Mouse (Mus musculus): ENCODE results near the gene Slc25a16. TPM values are rescaled to one million over a fixed set of nuclear protein-coding genes. Genes with fewer than 3 reads are reported as not detected.

Slc25a16 gene
- polyA plus RNA-seq, 1 experiment from 2014 or later: 9.6 TPM

DNA sequence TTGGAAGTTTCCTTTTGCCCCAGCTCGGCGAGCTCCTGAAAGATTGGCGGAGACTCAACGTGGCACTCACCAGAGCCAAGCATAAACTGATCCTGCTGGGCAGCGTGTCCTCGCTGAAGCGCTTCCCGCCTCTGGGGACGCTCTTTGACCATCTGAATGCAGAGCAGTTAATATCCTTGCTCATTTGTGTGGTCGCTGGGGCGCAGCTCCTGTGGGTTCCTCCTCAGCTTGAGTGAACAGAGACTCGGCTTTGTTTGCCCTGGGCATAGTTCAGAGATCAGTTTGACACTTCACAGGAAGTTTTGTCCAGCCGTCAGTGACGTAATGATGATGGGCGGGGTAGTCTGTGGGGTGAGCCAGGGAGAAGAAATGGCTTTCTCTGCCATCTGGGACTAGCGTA lies 51.4 kb downstream of the Slc25a16 start:
- H3K27me3 ChIP-seq (ENCODE audit: control insufficient read depth, insufficient read depth, low read length): no peaks in the 10 kb centered on the region
- H3K4me3 ChIP-seq (ENCODE audit: low read depth, low read length): no peak overlapping the region
- no peak overlapping the region for H3K9ac ChIP-seq (ENCODE audit: low read length)
- H3K27ac ChIP-seq (ENCODE audit: low read depth, low read length): no peak overlapping the region
- H3K36me3 ChIP-seq (ENCODE audit: control insufficient read depth, insufficient read depth, low read length): peaks cover 13% of the 10 kb centered on the region; the same call in 1 of the 2 replicates
- H3K9me3 ChIP-seq (ENCODE audit: control insufficient read depth, low read length): no peaks in the 10 kb centered on the region
- ATAC-seq (ENCODE audit: low FRiP score): no peak
- no peaks in the 10 kb centered on the region for H3K4me1 ChIP-seq (ENCODE audit: control insufficient read depth, insufficient read depth, low read length)
- 79% methylated on average over 16 of the region's 16 CpGs for WGBS
- DNase-seq (ENCODE audit: low spot score, missing footprints): no peak
- no peak overlapping the region for H3K4me2 ChIP-seq

DNA sequence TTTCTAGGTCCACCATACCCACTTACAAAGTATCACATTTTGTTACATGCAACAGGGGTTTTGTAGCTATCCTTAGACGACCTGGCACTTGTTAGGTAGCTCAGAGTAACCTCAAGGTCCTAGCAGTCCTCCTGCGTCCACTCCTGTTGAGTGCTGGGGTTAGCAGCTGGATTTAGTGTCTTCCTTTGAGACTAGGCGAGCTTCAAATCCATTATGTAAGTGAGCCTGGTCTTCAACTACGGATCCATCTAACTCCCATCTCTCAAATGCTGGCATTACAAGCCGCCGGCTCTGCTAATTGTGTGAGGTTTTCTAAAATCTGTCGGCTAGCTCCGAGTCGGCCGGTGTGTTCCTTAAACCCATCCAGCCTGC lies 59.2 kb downstream of the Slc25a16 start:
- H3K4me3 ChIP-seq (ENCODE audit: low read depth, low read length): peak overlapping the region; percentile 92
- no peaks in the 10 kb centered on the region for H3K9me3 ChIP-seq (ENCODE audit: control insufficient read depth, low read length)
- WGBS: 8% methylated on average over 10 of the region's 10 CpGs
- peak overlapping the region; percentile 94 for H3K9ac ChIP-seq (ENCODE audit: low read length)
- H3K4me1 ChIP-seq (ENCODE audit: control insufficient read depth, insufficient read depth, low read length): peaks cover 8% of the 10 kb centered on the region
- H3K27me3 ChIP-seq (ENCODE audit: control insufficient read depth, insufficient read depth, low read length): no peaks in the 10 kb centered on the region
- H3K36me3 ChIP-seq (ENCODE audit: control insufficient read depth, insufficient read depth, low read length): peaks cover 3% of the 10 kb centered on the region; the same call in 1 of the 2 replicates
- peak; percentile 1; the same call in 1 of the 2 replicates for ATAC-seq (ENCODE audit: low FRiP score)
- peak overlapping the region; percentile 75; the same call in 1 of the 2 replicates for H3K27ac ChIP-seq (ENCODE audit: low read depth, low read length)
- H3K4me2 ChIP-seq: peak overlapping the region; percentile 71
- DNase-seq (ENCODE audit: low spot score, missing footprints): no peak

DNA sequence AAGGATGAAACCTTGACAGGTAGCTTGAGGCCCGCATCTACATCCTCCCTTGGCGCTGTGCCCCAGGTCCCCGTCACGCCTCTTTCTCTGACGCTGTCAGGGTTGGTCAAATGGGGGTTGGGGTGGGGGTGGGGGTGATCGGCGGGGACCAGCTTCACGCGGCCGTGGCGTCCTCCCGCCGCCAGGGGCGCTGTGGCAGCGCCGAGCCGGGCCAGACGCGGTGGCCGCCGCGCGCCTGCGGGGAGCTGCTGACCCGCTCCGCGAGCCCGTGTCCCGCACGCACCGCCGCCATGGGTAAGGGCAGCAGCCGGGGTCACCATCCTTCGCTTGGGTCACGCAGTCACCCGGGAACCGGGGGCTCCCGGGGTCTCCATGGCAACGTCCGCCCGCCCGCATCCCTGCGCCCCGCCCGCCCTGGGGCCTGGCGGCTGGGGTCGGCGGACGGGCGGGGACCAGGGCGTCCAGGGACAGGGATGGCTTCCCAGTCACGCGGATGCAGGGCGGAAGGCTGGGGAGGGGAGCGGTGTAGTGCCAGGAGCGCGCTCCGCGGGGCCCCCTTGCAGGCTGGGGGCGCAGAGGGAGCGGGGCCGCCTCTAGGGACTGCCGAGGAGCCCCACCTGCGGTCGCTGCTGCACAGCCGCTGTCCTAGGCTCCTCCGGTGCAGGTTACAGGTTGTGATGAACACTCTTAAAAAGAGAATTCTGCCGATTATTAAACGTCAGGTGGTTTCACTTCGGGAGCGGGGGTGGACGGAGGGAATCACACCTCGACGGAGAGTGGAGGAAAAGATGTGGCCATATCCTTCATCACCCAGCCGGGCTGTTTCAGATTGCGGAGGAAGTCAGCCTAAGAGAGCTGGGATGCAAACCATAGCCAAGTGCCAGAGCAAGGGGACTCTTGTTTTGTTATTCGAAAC lies 59.9 kb downstream of the Slc25a16 start, which contains the start of gene Rufy2:
Gene Rufy2 (plus strand): TSS at position 185 of the 916 bp plus-strand sequence.
- peaks cover 8% of the 10 kb centered on the region for H3K4me1 ChIP-seq (ENCODE audit: control insufficient read depth, insufficient read depth, low read length)
- peak within 1 kb of the TSS; percentile 71 for H3K4me2 ChIP-seq
- peak; percentile 95 for ATAC-seq (ENCODE audit: low FRiP score)
- peaks cover 3% of the 10 kb centered on the region; the same call in 1 of the 2 replicates for H3K36me3 ChIP-seq (ENCODE audit: control insufficient read depth, insufficient read depth, low read length)
- H3K9me3 ChIP-seq (ENCODE audit: control insufficient read depth, low read length): no peaks in the 10 kb centered on the region
- H3K27me3 ChIP-seq (ENCODE audit: control insufficient read depth, insufficient read depth, low read length): no peaks in the 10 kb centered on the region
- H3K27ac ChIP-seq (ENCODE audit: low read depth, low read length): peak within 1 kb of the TSS; percentile 75
- H3K9ac ChIP-seq (ENCODE audit: low read length): peak within 1 kb of the TSS; percentile 94
- under 1% methylated on average over 77 of the region's 77 CpGs for WGBS
- peak within 1 kb of the TSS; percentile 92 for H3K4me3 ChIP-seq (ENCODE audit: low read depth, low read length)
- DNase-seq (ENCODE audit: low spot score, missing footprints): peak; percentile 99

DNA sequence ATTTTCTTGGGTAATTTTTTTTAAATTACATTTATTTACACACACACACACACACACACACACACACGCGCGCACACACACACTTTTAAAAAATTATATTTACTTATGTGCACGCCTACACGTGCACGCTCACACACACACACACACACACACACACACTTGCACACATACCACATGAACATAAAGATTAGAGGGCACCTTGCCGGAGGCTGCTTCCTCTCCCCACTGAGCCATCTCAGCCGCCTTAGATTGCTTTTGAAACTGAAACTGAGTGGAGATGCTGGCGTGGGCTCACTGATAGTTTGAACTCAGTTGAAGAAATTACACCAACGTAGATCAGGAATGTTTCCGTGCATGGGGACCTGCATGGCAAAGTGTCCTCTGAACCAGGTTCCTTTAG lies 63.6 kb downstream of the Slc25a16 start:
- H3K9ac ChIP-seq (ENCODE audit: low read length): no peak overlapping the region
- DNase-seq (ENCODE audit: low spot score, missing footprints): no peak
- no peak overlapping the region for H3K4me2 ChIP-seq
- H3K4me3 ChIP-seq (ENCODE audit: low read depth, low read length): no peak overlapping the region
- ATAC-seq (ENCODE audit: low FRiP score): no peak
- H3K36me3 ChIP-seq (ENCODE audit: control insufficient read depth, insufficient read depth, low read length): peaks cover 3% of the 10 kb centered on the region; the same call in 1 of the 2 replicates
- 95% methylated on average over 11 of the region's 11 CpGs for WGBS
- H3K27me3 ChIP-seq (ENCODE audit: control insufficient read depth, insufficient read depth, low read length): no peaks in the 10 kb centered on the region
- H3K4me1 ChIP-seq (ENCODE audit: control insufficient read depth, insufficient read depth, low read length): peaks cover 8% of the 10 kb centered on the region
- no peak overlapping the region for H3K27ac ChIP-seq (ENCODE audit: low read depth, low read length)
- no peaks in the 10 kb centered on the region for H3K9me3 ChIP-seq (ENCODE audit: control insufficient read depth, low read length)

DNA sequence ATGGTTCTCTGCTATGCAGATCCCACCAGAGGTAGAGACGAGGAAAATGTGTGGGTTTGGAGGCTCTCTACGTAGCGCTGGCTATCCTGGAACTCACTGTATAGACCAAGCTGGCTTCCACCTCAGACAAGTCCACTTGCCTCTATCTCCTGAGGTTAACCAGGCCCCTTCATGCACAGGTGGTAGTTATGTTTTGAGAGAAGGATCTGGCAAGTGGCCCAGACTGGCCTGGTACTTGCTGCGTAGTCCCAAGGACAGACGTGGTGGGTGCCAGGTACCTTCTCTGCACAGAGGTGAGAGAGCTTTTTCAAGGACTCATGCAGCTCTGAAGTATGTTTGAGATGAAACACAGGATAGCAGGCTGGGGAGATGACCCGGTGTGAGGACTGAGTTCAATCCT lies 64.1 kb downstream of the Slc25a16 start:
- Histone ChIP-seq H3K27ac (ENCODE audit: low read depth, low read length) (no peak overlapping the region), H3K9ac (ENCODE audit: low read length) (no peak overlapping the region), H3K4me3 (ENCODE audit: low read depth, low read length) (no peak overlapping the region), H3K4me1 (ENCODE audit: control insufficient read depth, insufficient read depth, low read length) (peaks cover 7% of the 10 kb centered on the region), H3K36me3 (ENCODE audit: control insufficient read depth, insufficient read depth, low read length) (peaks cover 3% of the 10 kb centered on the region; the same call in 1 of the 2 replicates), H3K4me2 (no peak overlapping the region), H3K9me3 (ENCODE audit: control insufficient read depth, low read length) (no peaks in the 10 kb centered on the region), H3K27me3 (ENCODE audit: control insufficient read depth, insufficient read depth, low read length) (no peaks in the 10 kb centered on the region)
- WGBS: 95% methylated on average over 6 of the region's 6 CpGs
- no peak for ATAC-seq (ENCODE audit: low FRiP score)
- DNase-seq (ENCODE audit: low spot score, missing footprints): no peak

DNA sequence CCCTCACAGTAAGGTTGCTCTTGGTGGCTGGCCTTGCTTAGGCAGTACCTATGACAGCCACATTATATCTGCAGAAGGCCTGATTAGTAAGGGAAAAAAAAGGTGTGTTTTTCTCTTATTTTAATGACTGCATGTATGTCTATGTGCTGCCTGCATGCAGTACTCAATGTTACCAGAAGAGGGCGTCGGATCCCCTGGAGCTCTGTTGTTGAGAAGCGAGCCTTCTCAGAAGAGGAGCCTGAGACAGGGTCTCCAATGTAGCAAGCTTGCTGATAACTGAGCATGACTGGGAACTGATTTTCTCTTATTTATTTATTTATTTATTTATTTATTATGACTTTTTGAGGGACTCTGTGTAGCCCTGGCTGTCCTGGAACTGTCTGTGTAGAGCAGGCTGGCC lies 66.9 kb downstream of the Slc25a16 start:
- H3K4me2 ChIP-seq: no peak overlapping the region
- no peaks in the 10 kb centered on the region for H3K4me1 ChIP-seq (ENCODE audit: control insufficient read depth, insufficient read depth, low read length)
- H3K27me3 ChIP-seq (ENCODE audit: control insufficient read depth, insufficient read depth, low read length): no peaks in the 10 kb centered on the region
- peaks cover 3% of the 10 kb centered on the region for H3K36me3 ChIP-seq (ENCODE audit: control insufficient read depth, insufficient read depth, low read length)
- peak; percentile 91 for DNase-seq (ENCODE audit: low spot score, missing footprints)
- 0 out of 2 replicates have a peak, but pooled peaks have one; percentile 42 for ATAC-seq (ENCODE audit: low FRiP score)
- 19% methylated on average over 3 of the region's 3 CpGs for WGBS
- H3K9me3 ChIP-seq (ENCODE audit: control insufficient read depth, low read length): no peaks in the 10 kb centered on the region
- H3K27ac ChIP-seq (ENCODE audit: low read depth, low read length): no peak overlapping the region
- H3K4me3 ChIP-seq (ENCODE audit: low read depth, low read length): no peak overlapping the region
- no peak overlapping the region for H3K9ac ChIP-seq (ENCODE audit: low read length)

DNA sequence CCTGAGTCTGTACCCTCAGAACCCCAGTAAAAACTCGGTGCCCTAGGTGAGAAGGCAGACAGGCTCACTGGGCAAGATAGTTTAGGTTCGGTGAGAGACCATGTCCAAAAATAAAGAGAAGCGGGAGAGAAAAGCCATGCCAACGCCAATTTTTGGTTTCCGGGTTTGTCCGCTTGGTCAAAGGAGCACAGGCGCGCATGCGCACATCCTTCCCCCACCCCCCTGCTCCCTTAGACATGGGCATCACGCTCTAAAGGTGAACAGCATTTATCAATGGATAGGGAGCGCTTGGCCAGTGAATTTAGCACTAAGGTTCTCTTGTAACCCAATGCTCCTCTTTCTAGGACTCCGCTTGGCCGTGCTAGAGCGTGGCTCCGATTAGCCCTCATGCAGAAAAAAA lies 70.2 kb downstream of the Slc25a16 start:
- WGBS: 90% methylated on average over 15 of the region's 15 CpGs
- no peak overlapping the region for H3K4me3 ChIP-seq (ENCODE audit: low read depth, low read length)
- peaks cover 12% of the 10 kb centered on the region for H3K36me3 ChIP-seq (ENCODE audit: control insufficient read depth, insufficient read depth, low read length)
- no peak overlapping the region for H3K4me2 ChIP-seq
- no peaks in the 10 kb centered on the region for H3K4me1 ChIP-seq (ENCODE audit: control insufficient read depth, insufficient read depth, low read length)
- no peaks in the 10 kb centered on the region for H3K9me3 ChIP-seq (ENCODE audit: control insufficient read depth, low read length)
- ATAC-seq (ENCODE audit: low FRiP score) (no peak), DNase-seq (ENCODE audit: low spot score, missing footprints) (no peak)
- no peaks in the 10 kb centered on the region for H3K27me3 ChIP-seq (ENCODE audit: control insufficient read depth, insufficient read depth, low read length)
- no peak overlapping the region for H3K27ac ChIP-seq (ENCODE audit: low read depth, low read length)
- H3K9ac ChIP-seq (ENCODE audit: low read length): no peak overlapping the region

DNA sequence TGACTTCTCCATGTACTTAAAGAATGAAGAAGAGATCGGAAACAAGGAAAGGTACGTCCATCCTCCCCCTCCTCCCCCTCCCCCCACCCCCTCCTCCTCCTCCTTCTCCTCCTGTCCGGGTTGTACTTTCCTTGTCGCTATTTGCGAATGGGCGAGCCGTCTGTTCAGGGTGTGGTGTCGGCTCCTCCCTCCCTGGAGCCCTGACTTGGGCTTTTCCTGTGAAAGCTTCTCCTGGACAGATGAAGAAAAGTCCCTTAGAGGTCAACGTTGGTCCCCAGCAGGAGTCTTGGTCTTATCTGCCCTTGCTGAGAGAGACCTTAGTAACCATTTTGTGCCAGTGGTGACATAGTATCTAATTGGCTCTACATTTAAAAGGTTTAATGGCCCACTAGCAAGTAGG lies 73.6 kb downstream of the Slc25a16 start:
- H3K9ac ChIP-seq (ENCODE audit: low read length): no peak overlapping the region
- 95% methylated on average over 4 of the region's 9 CpGs for WGBS

More for the DNA sequence above, 73.6 kb downstream of the Slc25a16 start:
- H3K4me3 ChIP-seq (ENCODE audit: low read depth, low read length): no peak overlapping the region
- H3K27ac ChIP-seq (ENCODE audit: low read depth, low read length): no peak overlapping the region
- no peak for ATAC-seq (ENCODE audit: low FRiP score)
- H3K27me3 ChIP-seq (ENCODE audit: control insufficient read depth, insufficient read depth, low read length): no peaks in the 10 kb centered on the region
- H3K4me2 ChIP-seq: no peak overlapping the region
- H3K36me3 ChIP-seq (ENCODE audit: control insufficient read depth, insufficient read depth, low read length): peaks cover 27% of the 10 kb centered on the region
- no peaks in the 10 kb centered on the region for H3K9me3 ChIP-seq (ENCODE audit: control insufficient read depth, low read length)
- DNase-seq (ENCODE audit: low spot score, missing footprints): no peak
- H3K4me1 ChIP-seq (ENCODE audit: control insufficient read depth, insufficient read depth, low read length): no peaks in the 10 kb centered on the region

Data from midbrain, embryonic 11.5 days (tissue).